Mouse (Mus musculus) kidney, adult 9 months (tissue): ENCODE results near the gene Iffo2.
A peak's percentile ranks its signal among the peaks of the same experiment; 100 is the strongest.
"Not testable (repeated sequence)": the region's sequence is repeated elsewhere in the genome, so short reads cannot be mapped to it uniquely, and the experiment has no call there.

ENCODE experiments used
- DNase-seq: peaks from one replicate; pipeline ENCODE4 v3.0.0; 2022

Gene Iffo2

DNA sequence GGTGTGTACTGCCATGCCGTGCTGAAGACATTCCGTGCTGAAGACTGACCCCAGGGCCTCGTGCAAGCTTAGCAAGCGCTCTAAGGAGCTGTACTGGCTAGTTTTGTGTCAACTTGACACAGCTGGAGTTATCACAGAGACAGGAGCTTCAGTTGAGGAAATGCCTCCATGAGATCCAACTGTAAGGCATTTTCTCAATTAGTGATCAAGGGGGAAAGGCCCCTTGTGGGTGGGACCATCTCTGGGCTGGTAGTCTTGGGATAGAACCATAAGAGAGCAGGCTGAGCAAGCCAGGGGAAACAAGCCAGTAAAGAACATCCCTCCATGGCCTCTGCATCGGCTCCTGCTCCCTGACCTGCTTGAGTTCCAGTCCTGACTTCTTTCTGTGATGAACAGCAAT lies at the start of gene Iffo2:
TSS of gene Iffo2 (plus strand) at position 301 of the 400 bp plus-strand sequence.
- DNase-seq = not testable (repeated sequence)

- no peak for DNase-seq
Measured at GRCm38 (mm10) chr4:139481400-139481799, 48.9 kb upstream of the Iffo2 start.

DNA sequence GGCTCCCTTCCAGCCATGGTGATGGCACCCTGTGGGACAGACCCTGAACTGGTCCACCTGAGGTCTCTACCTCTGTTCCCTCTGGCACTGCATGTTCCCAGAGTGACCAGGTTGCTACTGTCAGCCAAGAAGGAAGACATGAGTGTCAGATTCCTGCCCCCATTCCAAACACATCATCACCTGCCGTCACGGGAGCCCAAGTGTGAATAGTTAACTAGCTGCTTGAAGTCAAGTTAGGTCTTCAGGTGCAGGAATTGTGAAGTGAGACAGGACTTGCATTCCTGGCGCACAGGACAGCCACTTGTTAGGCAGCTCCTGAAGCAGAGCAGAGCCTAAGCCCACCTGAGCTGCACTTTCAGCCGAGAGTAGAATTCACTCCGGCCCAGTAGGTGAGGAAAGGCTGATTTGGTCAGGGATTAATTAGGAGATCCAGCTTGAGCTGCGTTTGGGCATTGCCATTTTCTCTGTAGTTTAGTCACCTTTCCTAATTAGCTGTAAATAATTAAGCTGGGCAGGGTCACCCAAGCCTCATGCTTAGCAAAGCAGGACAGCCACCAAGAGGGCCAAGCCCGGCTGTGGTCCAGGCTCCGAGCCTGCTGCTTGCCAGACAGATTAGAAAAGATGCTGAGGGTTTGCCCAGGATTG lies 46.8 kb upstream of the Iffo2 start:
- DNase-seq = peak; percentile 76

DNA sequence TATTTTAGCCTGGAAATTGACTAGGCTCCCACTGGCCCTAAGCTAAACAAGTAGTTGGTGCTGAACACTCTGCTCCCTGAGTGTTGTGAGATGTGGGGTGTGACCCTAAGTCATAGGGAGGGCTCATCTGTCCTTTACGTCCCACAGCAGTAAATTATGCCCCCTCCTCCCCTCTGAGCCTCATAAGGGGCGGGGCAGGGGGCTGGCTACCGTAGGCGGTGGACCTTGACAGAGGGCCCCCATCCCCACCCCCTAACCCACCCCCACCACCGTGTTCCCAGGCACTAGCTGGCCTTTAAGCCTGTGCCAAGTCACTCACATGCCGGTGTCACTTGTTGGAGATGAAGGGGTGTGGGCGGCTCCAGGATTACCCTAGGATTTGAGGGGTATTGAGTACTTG lies 45.9 kb upstream of the Iffo2 start:
- no peak for DNase-seq

GRCm38 (mm10) chr4:139487085-139487484 lies 43.3 kb upstream of the Iffo2 start:
- no peak for DNase-seq

- DNase-seq = no peak
Measured at GRCm38 (mm10) chr4:139488325-139488724, 42.0 kb upstream of the Iffo2 start.

- DNase-seq = no peak
Measured at GRCm38 (mm10) chr4:139489946-139490345, 40.4 kb upstream of the Iffo2 start.

GRCm38 (mm10) chr4:139490413-139491055 lies 39.8 kb upstream of the Iffo2 start:
- DNase-seq = no peak

GRCm38 (mm10) chr4:139491541-139492170 lies 38.7 kb upstream of the Iffo2 start:
- no peak for DNase-seq

DNA sequence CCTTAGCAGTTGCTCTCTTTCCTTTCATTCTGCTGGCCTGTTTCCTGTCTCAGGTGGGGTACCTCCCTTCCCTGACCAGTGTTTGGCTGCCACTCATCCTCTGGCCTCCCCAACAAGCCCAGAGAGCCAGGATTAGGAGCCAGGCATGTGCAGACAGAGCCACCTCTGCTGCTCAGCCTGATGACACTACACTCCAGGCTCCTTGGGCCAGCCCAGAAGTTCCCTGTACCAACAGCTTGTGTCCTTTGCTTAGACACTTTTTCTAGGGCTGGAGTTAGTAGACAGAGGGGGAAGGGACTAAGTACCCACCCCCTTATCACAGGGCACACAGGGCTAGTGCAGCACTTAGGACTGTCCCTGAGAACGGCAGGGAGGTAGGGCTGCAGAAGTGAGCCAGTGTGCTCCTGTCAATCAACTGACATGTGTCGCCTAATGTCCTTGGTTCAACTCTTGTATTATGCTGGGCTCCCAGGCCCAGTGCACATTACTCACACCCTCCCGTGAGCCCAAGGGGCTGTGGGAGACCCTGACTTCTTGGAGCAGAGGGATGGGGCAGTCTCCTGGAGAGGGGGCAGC lies 38.0 kb upstream of the Iffo2 start:
- DNase-seq = no peak

DNA sequence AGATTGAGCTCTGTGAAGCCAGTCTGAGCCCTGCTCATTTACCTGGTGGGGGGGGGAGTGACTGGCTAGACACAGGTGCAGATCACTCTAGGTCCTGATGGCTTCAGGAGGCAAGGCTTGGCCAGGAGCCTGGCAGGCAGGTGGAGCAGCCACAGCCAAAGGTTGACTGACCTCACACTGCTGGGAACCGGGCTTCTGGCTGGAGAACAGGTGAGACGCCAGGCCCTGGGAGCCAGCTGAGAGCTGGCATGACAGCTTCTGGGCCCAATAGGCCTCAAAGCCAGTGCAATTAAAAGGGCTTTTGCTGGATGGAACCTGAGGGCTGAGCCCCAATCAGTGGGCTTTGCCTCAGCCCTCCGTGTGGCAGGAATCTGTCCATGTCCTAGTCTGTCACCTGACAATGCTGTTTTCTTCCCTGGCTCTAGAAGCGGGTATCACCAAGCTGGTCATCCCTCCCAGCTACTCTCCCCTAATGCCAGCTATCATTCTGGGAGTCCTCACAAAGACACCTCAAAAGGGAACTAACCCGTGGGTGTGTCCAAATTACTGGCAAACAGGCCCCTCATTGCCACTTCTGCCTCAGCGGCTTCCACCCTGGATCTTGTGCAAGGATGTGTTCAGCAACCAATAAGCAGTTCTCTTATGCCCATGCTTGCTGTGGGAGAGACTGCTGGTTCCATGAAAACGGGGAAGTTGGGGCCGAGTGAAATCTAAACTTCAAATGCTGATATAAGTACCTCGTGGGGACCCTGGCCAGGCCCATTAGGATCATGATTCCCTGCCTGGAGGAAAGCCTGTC lies 36.9 kb upstream of the Iffo2 start:
- peak; percentile 50 for DNase-seq

DNA sequence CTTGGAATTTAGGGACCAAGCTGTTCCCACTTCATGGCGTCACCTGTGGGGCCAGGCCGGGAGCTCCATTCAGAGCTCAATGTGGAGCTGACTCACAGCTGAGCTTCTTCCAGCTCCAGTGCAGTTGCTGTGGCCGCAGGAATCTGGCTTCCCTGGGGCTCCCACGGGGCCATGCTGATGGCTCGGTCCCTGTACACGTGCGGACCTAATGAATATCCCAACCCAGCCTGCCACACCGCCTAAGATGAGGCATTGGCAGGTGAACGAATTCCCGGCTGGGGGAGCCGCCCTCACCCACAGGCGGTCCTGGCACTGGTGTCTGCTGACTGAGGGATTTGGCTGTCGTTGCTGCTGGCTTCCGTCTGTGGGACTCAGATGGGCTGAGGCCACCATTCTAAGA lies 29.5 kb upstream of the Iffo2 start:
- DNase-seq = no peak

DNA sequence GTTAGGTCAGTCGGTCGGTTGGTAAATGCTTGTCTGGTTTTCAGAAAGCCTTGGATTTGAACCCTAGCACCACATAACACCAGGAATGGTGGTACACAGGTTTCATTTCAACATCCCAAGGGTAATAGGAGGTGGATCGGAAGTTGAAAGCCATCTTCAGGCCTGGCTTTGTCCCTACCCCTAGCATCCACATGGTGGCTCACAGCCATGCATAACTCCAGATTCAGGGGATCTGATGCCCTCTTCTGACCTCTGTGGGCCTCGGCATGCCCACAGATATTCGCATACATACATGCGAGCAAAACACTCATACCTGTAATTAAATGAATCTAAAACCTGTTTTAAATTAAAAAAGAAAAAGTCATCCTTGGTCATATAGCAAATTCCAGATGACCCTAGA lies 28.6 kb upstream of the Iffo2 start:
- DNase-seq = no peak

GRCm38 (mm10) chr4:139503919-139504318 lies 26.4 kb upstream of the Iffo2 start:
- no peak for DNase-seq

GRCm38 (mm10) chr4:139505716-139506115 lies 24.6 kb upstream of the Iffo2 start:
- DNase-seq = no peak

DNA sequence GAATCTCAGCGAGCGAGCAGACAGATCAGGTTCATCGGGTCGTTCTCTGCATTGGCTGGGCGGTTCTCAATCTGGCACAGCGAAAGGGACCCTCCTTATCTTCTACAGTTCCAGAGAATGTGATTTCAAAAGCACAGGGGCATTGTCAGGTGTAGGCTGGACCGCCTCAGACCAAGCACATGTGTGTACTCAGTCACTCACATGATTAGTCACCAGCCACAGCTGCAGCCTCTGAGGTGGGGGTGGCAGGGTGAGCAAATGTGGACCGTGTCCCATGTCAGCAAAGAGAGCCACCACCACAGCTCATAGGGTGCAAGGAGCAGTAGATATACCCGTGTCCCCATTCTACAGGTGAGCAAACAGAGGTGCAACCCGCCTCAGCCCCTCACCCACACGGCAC lies 23.6 kb upstream of the Iffo2 start:
- DNase-seq = no peak

DNA sequence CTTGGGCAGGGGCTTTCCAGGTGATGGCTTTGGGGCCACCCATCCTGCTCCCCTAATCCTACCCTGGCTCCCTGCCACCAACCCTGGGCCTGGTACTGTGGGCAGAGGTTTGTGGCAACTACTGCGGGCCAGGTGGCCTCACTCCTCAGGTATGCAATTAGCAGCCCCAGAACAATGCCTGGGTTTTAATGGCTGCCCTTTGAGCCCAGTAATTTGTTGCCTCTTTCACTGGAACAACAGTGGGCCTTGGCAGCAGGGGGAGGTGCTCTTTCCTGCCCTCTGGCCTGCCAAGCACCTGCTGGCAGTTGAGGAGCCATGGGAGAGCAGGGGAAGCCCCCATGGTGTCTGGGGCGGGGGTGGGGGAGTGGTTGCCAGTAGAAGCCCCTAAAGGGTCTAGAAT lies 21.3 kb upstream of the Iffo2 start:
- no peak for DNase-seq

GRCm38 (mm10) chr4:139511557-139511956 lies 18.8 kb upstream of the Iffo2 start:
- no peak for DNase-seq

GRCm38 (mm10) chr4:139512985-139513384 lies 17.4 kb upstream of the Iffo2 start:
- DNase-seq = no peak

DNA sequence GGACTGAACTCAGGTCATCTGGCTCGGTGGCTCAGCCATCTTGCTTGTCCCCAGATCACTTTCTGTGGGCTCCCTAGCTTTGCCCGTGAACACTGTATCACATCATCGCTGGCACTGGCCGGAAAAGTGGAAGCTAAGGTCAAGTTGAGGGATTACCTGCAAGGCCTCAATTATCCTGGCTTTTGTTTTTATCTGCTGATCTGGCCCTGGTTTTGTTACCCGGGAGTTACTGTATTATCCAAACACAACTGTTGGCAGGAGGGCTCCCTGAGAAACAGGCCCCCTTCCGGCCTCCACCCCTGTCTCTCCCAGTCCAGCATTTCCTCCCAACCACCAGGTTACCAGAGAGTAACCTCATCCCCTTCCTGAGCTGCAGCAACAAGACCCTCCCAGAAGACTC lies 11.1 kb upstream of the Iffo2 start:
- DNase-seq = no peak

- DNase-seq = no peak
Measured at GRCm38 (mm10) chr4:139521926-139522325, 8.4 kb upstream of the Iffo2 start.

GRCm38 (mm10) chr4:139526475-139526874 lies 3.9 kb upstream of the Iffo2 start:
- DNase-seq = no peak

GRCm38 (mm10) chr4:139532081-139532480 lies 1.7 kb downstream of the Iffo2 start:
- DNase-seq = peak; percentile 38
